Mouse (Mus musculus) megakaryocyte, embryonic 14.5 days (primary cell): ENCODE measurements around the gene Mtfr2.

ENCODE experiments used
- FLI1 ChIP-seq: IDR thresholded peaks from 2 replicates; pipeline ENCODE4 v1.6.1; 2012; ENCODE audit warnings: low read length, inconsistent platforms, mixed read lengths
- GATA1 ChIP-seq: IDR thresholded peaks from 3 replicates; pipeline ENCODE4 v1.6.1; 2012; ENCODE audit warnings: mixed read lengths, low read length, inconsistent platforms, borderline replicate concordance

DNA sequence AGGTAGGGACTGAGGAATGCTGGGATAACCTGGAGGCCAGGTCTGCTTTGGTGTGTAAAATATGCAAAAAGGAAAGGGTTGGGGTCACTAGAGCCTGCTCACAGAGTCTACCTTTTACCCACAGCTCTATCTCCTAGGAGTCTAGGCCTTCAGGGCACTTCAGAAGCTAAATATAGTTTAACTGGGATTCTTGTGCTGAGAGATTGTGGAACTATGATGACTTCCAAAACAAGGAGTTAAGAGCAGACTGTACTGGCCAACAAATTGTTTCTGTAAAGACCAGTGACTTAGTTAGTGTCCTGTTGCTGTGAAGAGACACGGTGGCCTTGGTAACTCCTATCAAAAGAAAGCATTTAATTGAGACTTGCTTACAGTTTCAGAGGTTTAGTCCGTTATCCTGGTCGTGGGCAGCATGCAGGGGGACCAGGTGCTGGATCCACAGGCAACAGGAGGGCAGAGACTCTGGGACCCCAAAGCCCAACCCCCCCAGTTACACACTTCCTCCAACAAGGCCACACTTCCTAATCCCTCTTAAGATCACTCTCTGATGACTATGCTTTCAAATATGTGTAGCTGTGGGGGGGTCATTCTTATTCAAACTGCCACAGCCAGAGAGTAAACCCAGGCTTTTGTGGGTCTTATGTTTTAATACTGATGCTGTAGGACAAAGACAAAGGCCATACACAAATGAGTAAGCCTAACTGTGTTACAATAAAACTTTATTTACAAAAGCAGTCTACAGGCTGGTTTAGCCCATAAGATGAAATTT, 49.2 kb upstream of the Mtfr2 start:
- no peak for TF ChIP-seq FLI1
- TF ChIP-seq GATA1, result no peak
